Mouse (Mus musculus): ENCODE results near the gene Gm21974. TPM values are rescaled to one million over a fixed set of nuclear protein-coding genes. Genes with fewer than 3 reads are reported as not detected.

The Gm21974 gene
- polyA plus RNA-seq, 1 experiment from 2014 or later: not detected

- 35% methylated on average over 5 of the region's 5 CpGs for WGBS
- H3K4me3 ChIP-seq (replicated peaks): peak overlapping the region; percentile 49
These were observed 33.3 kb upstream of the Gm21974 start for GRCm38 (mm10) chr7:127928596-127928995.

GRCm38 (mm10) chr7:127927726-127928125 lies 32.5 kb upstream of the Gm21974 start:
- H3K27me3 ChIP-seq (replicated peaks): no peaks in the 10 kb centered on the region; the same call in 1 of the 2 replicates
- H3K27ac ChIP-seq: peak overlapping the region; percentile 80
- 81% methylated on average over 11 of the region's 11 CpGs for WGBS
- peak overlapping the region; percentile 54 for H3K4me2 ChIP-seq (replicated peaks)
- H3K36me3 ChIP-seq: peaks cover 3% of the 10 kb centered on the region
- H3K9ac ChIP-seq: peak overlapping the region; percentile 17; the same call in 1 of the 2 replicates
- H3K4me3 ChIP-seq (replicated peaks): peak overlapping the region; percentile 49
- no peak for ATAC-seq
- peaks cover 36% of the 10 kb centered on the region for H3K4me1 ChIP-seq (replicated peaks)
- no peaks in the 10 kb centered on the region for H3K9me3 ChIP-seq

More at GRCm38 (mm10) chr7:127928596-127928995, 33.3 kb upstream of the Gm21974 start:
- Histone ChIP-seq H3K4me1 (replicated peaks) (peaks cover 41% of the 10 kb centered on the region), H3K9me3 (no peaks in the 10 kb centered on the region), H3K27me3 (replicated peaks) (no peaks in the 10 kb centered on the region; the same call in 1 of the 2 replicates), H3K4me2 (replicated peaks) (peak overlapping the region; percentile 54), H3K9ac (peak overlapping the region; percentile 70), H3K36me3 (peaks cover 3% of the 10 kb centered on the region), H3K27ac (peak overlapping the region; percentile 79; the same call in 1 of the 2 replicates)
- peak; percentile 3; the same call in 1 of the 2 replicates for ATAC-seq

GRCm38 (mm10) chr7:127926846-127927245 lies 31.6 kb upstream of the Gm21974 start:
- no peaks in the 10 kb centered on the region for H3K9me3 ChIP-seq
- H3K27me3 ChIP-seq (replicated peaks): no peaks in the 10 kb centered on the region; the same call in 1 of the 2 replicates
- H3K36me3 ChIP-seq: peaks cover 3% of the 10 kb centered on the region
- H3K27ac ChIP-seq: peak overlapping the region; percentile 80
- 70% methylated on average over 11 of the region's 11 CpGs for whole genome bisulfite sequencing
- 0 out of 2 replicates have a peak overlapping the region, but pooled peaks have one; percentile 11 for H3K9ac ChIP-seq
- H3K4me1 ChIP-seq (replicated peaks): peaks cover 32% of the 10 kb centered on the region
- H3K4me2 ChIP-seq (replicated peaks): peak overlapping the region; percentile 54
- H3K4me3 ChIP-seq (replicated peaks): peak overlapping the region; percentile 2; the same call in 1 of the 2 replicates
- no peak for ATAC-seq

GRCm38 (mm10) chr7:127926066-127926465 lies 30.8 kb upstream of the Gm21974 start:
- Histone ChIP-seq H3K36me3 (peaks cover 3% of the 10 kb centered on the region), H3K27me3 (replicated peaks) (no peaks in the 10 kb centered on the region; the same call in 1 of the 2 replicates), H3K9me3 (no peaks in the 10 kb centered on the region), H3K9ac (peak overlapping the region; percentile 11; the same call in 1 of the 2 replicates), H3K4me1 (replicated peaks) (peaks cover 24% of the 10 kb centered on the region), H3K4me3 (replicated peaks) (peak overlapping the region; percentile 10; the same call in 1 of the 2 replicates), H3K4me2 (replicated peaks) (peak overlapping the region; percentile 54), H3K27ac (peak overlapping the region; percentile 80)
- 67% methylated on average over 8 of the region's 8 CpGs for WGBS
- ATAC-seq: no peak

GRCm38 (mm10) chr7:127925252-127925651 lies 30.0 kb upstream of the Gm21974 start:
- 49% methylated on average over 5 of the region's 5 CpGs for WGBS
- Histone ChIP-seq H3K9me3 (no peaks in the 10 kb centered on the region), H3K36me3 (peaks cover 3% of the 10 kb centered on the region), H3K4me3 (replicated peaks) (0 out of 2 replicates have a peak overlapping the region, but pooled peaks have one; percentile 10), H3K27ac (peak overlapping the region; percentile 80), H3K27me3 (replicated peaks) (no peaks in the 10 kb centered on the region; the same call in 1 of the 2 replicates), H3K9ac (peak overlapping the region; percentile 11), H3K4me2 (replicated peaks) (peak overlapping the region; percentile 54), H3K4me1 (replicated peaks) (peaks cover 23% of the 10 kb centered on the region)
- ATAC-seq: peak; percentile 80

GRCm38 (mm10) chr7:127923714-127924113 lies 28.5 kb upstream of the Gm21974 start:
- 79% methylated on average over 5 of the region's 5 CpGs for WGBS
- no peak overlapping the region for H3K9ac ChIP-seq
- peaks cover 23% of the 10 kb centered on the region for H3K4me1 ChIP-seq (replicated peaks)
- no peaks in the 10 kb centered on the region for H3K9me3 ChIP-seq
- no peak overlapping the region for H3K4me3 ChIP-seq (replicated peaks)
- H3K4me2 ChIP-seq (replicated peaks): no peak overlapping the region
- H3K27me3 ChIP-seq (replicated peaks): no peaks in the 10 kb centered on the region; the same call in 1 of the 2 replicates
- H3K36me3 ChIP-seq: peaks cover 3% of the 10 kb centered on the region
- H3K27ac ChIP-seq: peak overlapping the region; percentile 71
- no peak for ATAC-seq

GRCm38 (mm10) chr7:127922451-127923275 lies 27.4 kb upstream of the Gm21974 start:
- Histone ChIP-seq H3K4me3 (replicated peaks) (no peak overlapping the region), H3K4me2 (replicated peaks) (no peak overlapping the region), H3K9me3 (no peaks in the 10 kb centered on the region), H3K36me3 (peaks cover 3% of the 10 kb centered on the region), H3K9ac (no peak overlapping the region), H3K27me3 (replicated peaks) (no peaks in the 10 kb centered on the region; the same call in 1 of the 2 replicates), H3K4me1 (replicated peaks) (peaks cover 18% of the 10 kb centered on the region), H3K27ac (0 out of 2 replicates have a peak overlapping the region, but pooled peaks have one; percentile 29)
- 62% methylated on average over 6 of the region's 6 CpGs for WGBS
- ATAC-seq: no peak

- WGBS: 60% methylated on average over 8 of the region's 8 CpGs
- ATAC-seq: no peak
- Histone ChIP-seq H3K36me3 (peaks cover 5% of the 10 kb centered on the region; the same call in 1 of the 2 replicates), H3K27me3 (replicated peaks) (no peaks in the 10 kb centered on the region), H3K4me3 (replicated peaks) (no peak overlapping the region), H3K4me1 (replicated peaks) (peaks cover 14% of the 10 kb centered on the region), H3K9me3 (no peaks in the 10 kb centered on the region), H3K27ac (no peak overlapping the region), H3K4me2 (replicated peaks) (no peak overlapping the region), H3K9ac (no peak overlapping the region)
These were observed 26.3 kb upstream of the Gm21974 start for GRCm38 (mm10) chr7:127921516-127921915.

GRCm38 (mm10) chr7:127919290-127919689 lies 24.0 kb upstream of the Gm21974 start:
- Histone ChIP-seq H3K4me3 (replicated peaks) (no peak overlapping the region), H3K4me1 (replicated peaks) (peaks cover 7% of the 10 kb centered on the region; the same call in 1 of the 2 replicates), H3K27me3 (replicated peaks) (no peaks in the 10 kb centered on the region), H3K9me3 (no peaks in the 10 kb centered on the region), H3K9ac (no peak overlapping the region), H3K27ac (no peak overlapping the region), H3K36me3 (peaks cover 6% of the 10 kb centered on the region), H3K4me2 (replicated peaks) (no peak overlapping the region)
- 72% methylated on average over 7 of the region's 7 CpGs for WGBS
- ATAC-seq: no peak

- Histone ChIP-seq H3K4me1 (replicated peaks) (peaks cover 5% of the 10 kb centered on the region; the same call in 1 of the 2 replicates), H3K27me3 (replicated peaks) (no peaks in the 10 kb centered on the region), H3K27ac (no peak overlapping the region), H3K9ac (no peak overlapping the region), H3K9me3 (no peaks in the 10 kb centered on the region), H3K4me2 (replicated peaks) (no peak overlapping the region), H3K36me3 (peaks cover 6% of the 10 kb centered on the region), H3K4me3 (replicated peaks) (no peak overlapping the region)
- no peak for ATAC-seq
- whole genome bisulfite sequencing: 53% methylated on average over 3 of the region's 3 CpGs
These were observed 22.9 kb upstream of the Gm21974 start for GRCm38 (mm10) chr7:127918203-127918602.

GRCm38 (mm10) chr7:127915293-127915692 lies 20.0 kb upstream of the Gm21974 start:
- H3K27me3 ChIP-seq (replicated peaks): no peaks in the 10 kb centered on the region
- no peak overlapping the region for H3K4me3 ChIP-seq (replicated peaks)
- no peak overlapping the region for H3K4me2 ChIP-seq (replicated peaks)
- no peak overlapping the region for H3K9ac ChIP-seq
- no peak for ATAC-seq
- no peak overlapping the region for H3K27ac ChIP-seq
- H3K36me3 ChIP-seq: peaks cover 6% of the 10 kb centered on the region
- H3K4me1 ChIP-seq (replicated peaks): 0 out of 2 replicates have a peak, but pooled peaks cover 3% of the 10 kb centered on the region
- 87% methylated on average over 12 of the region's 12 CpGs for WGBS
- no peaks in the 10 kb centered on the region for H3K9me3 ChIP-seq

GRCm38 (mm10) chr7:127912938-127913337 lies 17.7 kb upstream of the Gm21974 start:
- Histone ChIP-seq H3K4me2 (replicated peaks) (peak overlapping the region; percentile 66), H3K36me3 (peaks cover 20% of the 10 kb centered on the region), H3K4me1 (replicated peaks) (0 out of 2 replicates have a peak, but pooled peaks cover 6% of the 10 kb centered on the region), H3K27ac (peak overlapping the region; percentile 80; the same call in 1 of the 2 replicates), H3K9me3 (no peaks in the 10 kb centered on the region), H3K27me3 (replicated peaks) (no peaks in the 10 kb centered on the region), H3K9ac (peak overlapping the region; percentile 80), H3K4me3 (replicated peaks) (peak overlapping the region; percentile 75)
- WGBS: 15% methylated on average over 4 of the region's 4 CpGs
- ATAC-seq: no peak

Data from intestine, embryonic 15.5 days (tissue).